Mouse (Mus musculus): Measurements from ENCODE around the gene Wwox.

GRCm38 (mm10) chr8:115249688-115250366, 810.4 kb downstream of the Wwox start:
- TF ChIP-seq CTCF (IDR thresholded peaks at IDR 0.05; ENCODE audit: low read depth) (no peak), EP300 (IDR thresholded peaks at IDR 0.05; ENCODE audit: low read depth) (no peak)

Measured in liver, embryonic 14.5 days (tissue).